Mouse (Mus musculus) megakaryocyte, adult 5-6 weeks (primary cell): ENCODE measurements around the gene Ndufa4l2. TPM values are rescaled to one million over a fixed set of nuclear protein-coding genes. Genes with fewer than 3 reads are reported as not detected.

Experiments
- ATAC-seq: 2 replicates; pipeline ENCODE4 v1.8.0; 2016; ENCODE audit warnings: mild to moderate bottlenecking, inconsistent platforms; ENCODE audit not compliant: poor library complexity, severe bottlenecking
- total RNA-seq, 2 experiments: library from RNA; stranded (forward) in 1 of 2; stranded (reverse) in 1 of 2; fragments of 153-499, 151-499 nt in 1 of 2; fragments of 221-1000, 200-1000 nt in 1 of 2; gene quantifications; 2 replicates each; pipeline versions ENCODE4 v1.2.3 to v1.2.4; 2015 to 2017

Gene Ndufa4l2
- total RNA-seq, 2 experiments from 2014 or later: not detected

- ATAC-seq: peak; percentile 39
Observed at GRCm38 (mm10) chr10:127522088-127522581, 7.4 kb downstream of the Ndufa4l2 start, which contains the start of gene Shmt2. TSS of gene Shmt2 (minus strand) at chr10:127522444.

- ATAC-seq: no peak
Observed at GRCm38 (mm10) chr10:127524646-127525255, 10.0 kb downstream of the Ndufa4l2 start.

- ATAC-seq: no peak
Observed at GRCm38 (mm10) chr10:127526048-127526447, 11.3 kb downstream of the Ndufa4l2 start.

- peak; percentile 72 for ATAC-seq
Observed at GRCm38 (mm10) chr10:127526681-127527080, 11.9 kb downstream of the Ndufa4l2 start.

- no peak for ATAC-seq
Observed at GRCm38 (mm10) chr10:127527481-127527880, 12.7 kb downstream of the Ndufa4l2 start.

GRCm38 (mm10) chr10:127530945-127531344, 16.2 kb downstream of the Ndufa4l2 start:
- no peak for ATAC-seq

GRCm38 (mm10) chr10:127531548-127531947, 16.8 kb downstream of the Ndufa4l2 start:
- ATAC-seq: no peak

- ATAC-seq: no peak
Observed at GRCm38 (mm10) chr10:127534036-127534928, 19.5 kb downstream of the Ndufa4l2 start, which contains the start of gene Nxph4. TSS of gene Nxph4 (minus strand) at chr10:127534559.

- no peak for ATAC-seq
Observed at GRCm38 (mm10) chr10:127534929-127535384, 20.2 kb downstream of the Ndufa4l2 start.

- ATAC-seq: no peak
Observed at GRCm38 (mm10) chr10:127536586-127537314, 22.0 kb downstream of the Ndufa4l2 start.

GRCm38 (mm10) chr10:127537854-127538583, 23.3 kb downstream of the Ndufa4l2 start:
- ATAC-seq: peak; percentile 80

- ATAC-seq: no peak
Observed at GRCm38 (mm10) chr10:127541510-127541909, 26.7 kb downstream of the Ndufa4l2 start.

- no peak for ATAC-seq
Observed at GRCm38 (mm10) chr10:127542084-127542483, 27.3 kb downstream of the Ndufa4l2 start.

GRCm38 (mm10) chr10:127542720-127543119, 28.0 kb downstream of the Ndufa4l2 start:
- no peak for ATAC-seq

- no peak for ATAC-seq
Observed at GRCm38 (mm10) chr10:127543916-127544315, 29.1 kb downstream of the Ndufa4l2 start.

GRCm38 (mm10) chr10:127544375-127544774, 29.6 kb downstream of the Ndufa4l2 start:
- ATAC-seq: no peak

- ATAC-seq: no peak
Observed at GRCm38 (mm10) chr10:127546505-127546904, 31.7 kb downstream of the Ndufa4l2 start.

GRCm38 (mm10) chr10:127548236-127548635, 33.5 kb downstream of the Ndufa4l2 start:
- no peak for ATAC-seq

- no peak for ATAC-seq
Observed at GRCm38 (mm10) chr10:127549892-127550291, 35.1 kb downstream of the Ndufa4l2 start.

GRCm38 (mm10) chr10:127555703-127556102, 40.9 kb downstream of the Ndufa4l2 start:
- peak; percentile 71 for ATAC-seq
